Mouse (Mus musculus) embryonic facial prominence, embryonic 15.5 days (tissue): ENCODE results near the gene Tmem150c. TPM values are rescaled to one million over a fixed set of nuclear protein-coding genes. Genes with fewer than 3 reads are reported as not detected.

Source experiments
- ATAC-seq: fragments of 200-750 bp; cut with Nextera tagmentation; 2 replicates; pipeline ENCODE4 v1.8.0; 2017; ENCODE audit warnings: low read depth, moderate TSS enrichment; ENCODE audit not compliant: insufficient number of reproducible peaks, low FRiP score, low TSS enrichment
- H3K27ac ChIP-seq: fragments of 300-500 bp; sonication (generic); replicated peaks from 2 replicates; pipeline ENCODE4 v1.5.1; 2015; ENCODE audit warnings: mild to moderate bottlenecking, inconsistent platforms
- H3K27me3 ChIP-seq: fragments of 300-500 bp; sonication (generic); 2 replicates; pipeline ENCODE4 v1.6.1; 2015; ENCODE audit warnings: inconsistent platforms
- H3K36me3 ChIP-seq: fragments of 300-500 bp; sonication (generic); 2 replicates; pipeline ENCODE4 v1.6.1; 2015; ENCODE audit warnings: mild to moderate bottlenecking, inconsistent platforms
- H3K4me1 ChIP-seq: fragments of 300-500 bp; sonication (generic); 2 replicates; pipeline ENCODE4 v1.6.1; 2015; ENCODE audit warnings: inconsistent platforms
- H3K4me2 ChIP-seq: fragments of 300-500 bp; sonication (generic); replicated peaks from 2 replicates; pipeline ENCODE4 v1.6.1; 2015; ENCODE audit warnings: mild to moderate bottlenecking, inconsistent platforms
- H3K4me3 ChIP-seq: fragments of 300-500 bp; sonication (generic); replicated peaks from 2 replicates; pipeline ENCODE4 v1.5.1; 2015; ENCODE audit warnings: mild to moderate bottlenecking, inconsistent platforms
- H3K9ac ChIP-seq: fragments of 300-500 bp; sonication (generic); 2 replicates; pipeline ENCODE4 v1.6.1; 2015; ENCODE audit warnings: inconsistent platforms
- H3K9me3 ChIP-seq: fragments of 300-500 bp; sonication (generic); replicated peaks from 2 replicates; pipeline ENCODE4 v1.6.1; 2016; ENCODE audit warnings: inconsistent platforms
- WGBS: fragments of 180-500 bp; shearing (Covaris S2); methylation state at CpG from one replicate; pipeline ENCODE4 v1.1.7; 2015; 5-methylcytosine and 5-hydroxymethylcytosine counted together
- polyA plus RNA-seq: library from polyadenylated mRNA; unstranded; fragments of >200 nt; fragmentation: Nextera tagmentation; extraction: Ambion mirVana; gene quantifications from 2 replicates; pipeline ENCODE4 v1.2.1, GENCODE M21; 2015

Gene Tmem150c
- polyA plus RNA-seq, 1 experiment from 2014 or later: 6.2 TPM

GRCm38 (mm10) chr5:100123283-100123682 is 36.3 kb downstream of the Tmem150c start:
- ATAC-seq: no peak
- H3K36me3 ChIP-seq: no peaks in the 10 kb centered on the region
- no peak overlapping the region for H3K4me2 ChIP-seq
- no peak overlapping the region for H3K27ac ChIP-seq
- no peaks in the 10 kb centered on the region for H3K9me3 ChIP-seq
- no peak overlapping the region for H3K4me3 ChIP-seq
- 57% methylated on average over 7 of the region's 7 CpGs for WGBS
- H3K27me3 ChIP-seq: peaks cover 13% of the 10 kb centered on the region
- H3K9ac ChIP-seq: no peak overlapping the region
- peaks cover 7% of the 10 kb centered on the region; the same call in 1 of the 2 replicates for H3K4me1 ChIP-seq

- Histone ChIP-seq H3K36me3 (no peaks in the 10 kb centered on the region), H3K9ac (no peak overlapping the region), H3K4me3 (peak overlapping the region; percentile 14), H3K27me3 (peaks cover 13% of the 10 kb centered on the region), H3K4me2 (peak overlapping the region; percentile 31), H3K4me1 (peaks cover 7% of the 10 kb centered on the region; the same call in 1 of the 2 replicates), H3K27ac (0 out of 2 replicates have a peak overlapping the region, but pooled peaks have one; percentile 17), H3K9me3 (no peaks in the 10 kb centered on the region)
- ATAC-seq: no peak
- WGBS: 29% methylated on average over 7 of the region's 7 CpGs
Observed at GRCm38 (mm10) chr5:100121170-100121569, 38.4 kb downstream of the Tmem150c start.

GRCm38 (mm10) chr5:100120711-100121141 is 38.9 kb downstream of the Tmem150c start:
- 3% methylated on average over 20 of the region's 20 CpGs for WGBS
- ATAC-seq: peak; percentile 31; the same call in 1 of the 2 replicates
- Histone ChIP-seq H3K9me3 (no peaks in the 10 kb centered on the region), H3K36me3 (no peaks in the 10 kb centered on the region), H3K4me3 (peak overlapping the region; percentile 14), H3K4me1 (peaks cover 7% of the 10 kb centered on the region; the same call in 1 of the 2 replicates), H3K4me2 (peak overlapping the region; percentile 31), H3K27me3 (peaks cover 13% of the 10 kb centered on the region), H3K9ac (no peak overlapping the region), H3K27ac (0 out of 2 replicates have a peak overlapping the region, but pooled peaks have one; percentile 17)

GRCm38 (mm10) chr5:100119331-100119730 is 40.3 kb downstream of the Tmem150c start:
- Histone ChIP-seq H3K9ac (no peak overlapping the region), H3K27me3 (peaks cover 13% of the 10 kb centered on the region), H3K9me3 (no peaks in the 10 kb centered on the region), H3K36me3 (no peaks in the 10 kb centered on the region), H3K4me1 (peaks cover 7% of the 10 kb centered on the region; the same call in 1 of the 2 replicates), H3K4me3 (no peak overlapping the region), H3K27ac (no peak overlapping the region), H3K4me2 (no peak overlapping the region)
- 52% methylated on average over 8 of the region's 8 CpGs for WGBS
- ATAC-seq: no peak

GRCm38 (mm10) chr5:100113403-100113802 is 46.2 kb downstream of the Tmem150c start:
- no peaks in the 10 kb centered on the region for H3K27me3 ChIP-seq
- no peaks in the 10 kb centered on the region for H3K36me3 ChIP-seq
- H3K9ac ChIP-seq: no peak overlapping the region
- H3K4me3 ChIP-seq: no peak overlapping the region
- no peaks in the 10 kb centered on the region for H3K9me3 ChIP-seq
- no peak overlapping the region for H3K27ac ChIP-seq
- no peak overlapping the region for H3K4me2 ChIP-seq
- H3K4me1 ChIP-seq: peaks cover 14% of the 10 kb centered on the region; the same call in 1 of the 2 replicates
- ATAC-seq: no peak
- 61% methylated on average over 5 of the region's 5 CpGs for WGBS

GRCm38 (mm10) chr5:100110581-100110980 is 49.0 kb downstream of the Tmem150c start:
- WGBS: 43% methylated on average over 3 of the region's 3 CpGs
- Histone ChIP-seq H3K4me2 (no peak overlapping the region), H3K36me3 (no peaks in the 10 kb centered on the region), H3K9me3 (no peaks in the 10 kb centered on the region), H3K9ac (no peak overlapping the region), H3K27ac (no peak overlapping the region), H3K27me3 (no peaks in the 10 kb centered on the region), H3K4me1 (peaks cover 14% of the 10 kb centered on the region; the same call in 1 of the 2 replicates), H3K4me3 (no peak overlapping the region)
- ATAC-seq: no peak

GRCm38 (mm10) chr5:100109543-100110282 is 49.9 kb downstream of the Tmem150c start:
- H3K9ac ChIP-seq: no peak overlapping the region
- no peak overlapping the region for H3K4me3 ChIP-seq
- no peaks in the 10 kb centered on the region for H3K36me3 ChIP-seq
- 49% methylated on average over 7 of the region's 7 CpGs for WGBS
- no peak overlapping the region for H3K4me2 ChIP-seq
- peaks cover 14% of the 10 kb centered on the region; the same call in 1 of the 2 replicates for H3K4me1 ChIP-seq
- no peaks in the 10 kb centered on the region for H3K27me3 ChIP-seq
- H3K27ac ChIP-seq: no peak overlapping the region
- ATAC-seq: no peak
- no peaks in the 10 kb centered on the region for H3K9me3 ChIP-seq

- WGBS: 52% methylated on average over 9 of the region's 9 CpGs
- Histone ChIP-seq H3K27ac (no peak overlapping the region), H3K27me3 (no peaks in the 10 kb centered on the region), H3K9me3 (no peaks in the 10 kb centered on the region), H3K4me1 (peaks cover 14% of the 10 kb centered on the region; the same call in 1 of the 2 replicates), H3K4me3 (no peak overlapping the region), H3K4me2 (no peak overlapping the region), H3K9ac (no peak overlapping the region), H3K36me3 (no peaks in the 10 kb centered on the region)
- peak; percentile 64 for ATAC-seq
Observed at GRCm38 (mm10) chr5:100108866-100109265, 50.7 kb downstream of the Tmem150c start.

GRCm38 (mm10) chr5:100102395-100102794 is 57.2 kb downstream of the Tmem150c start:
- ATAC-seq: no peak
- 89% methylated on average over 1 of the region's 1 CpGs for WGBS
- Histone ChIP-seq H3K9ac (no peak overlapping the region), H3K4me2 (no peak overlapping the region), H3K4me1 (no peaks in the 10 kb centered on the region), H3K4me3 (no peak overlapping the region), H3K36me3 (no peaks in the 10 kb centered on the region), H3K27ac (no peak overlapping the region), H3K9me3 (no peaks in the 10 kb centered on the region), H3K27me3 (no peaks in the 10 kb centered on the region)

- ATAC-seq: no peak
- no peaks in the 10 kb centered on the region for H3K4me1 ChIP-seq
- no peaks in the 10 kb centered on the region for H3K36me3 ChIP-seq
- no peak overlapping the region for H3K9ac ChIP-seq
- H3K27ac ChIP-seq: no peak overlapping the region
- no peak overlapping the region for H3K4me3 ChIP-seq
- no peaks in the 10 kb centered on the region for H3K27me3 ChIP-seq
- no peaks in the 10 kb centered on the region for H3K9me3 ChIP-seq
- H3K4me2 ChIP-seq: no peak overlapping the region
- WGBS: 90% methylated on average over 4 of the region's 4 CpGs
Observed at GRCm38 (mm10) chr5:100097967-100098366, 61.6 kb downstream of the Tmem150c start.

- Histone ChIP-seq H3K4me3 (no peak overlapping the region), H3K4me1 (no peaks in the 10 kb centered on the region), H3K36me3 (no peaks in the 10 kb centered on the region), H3K9me3 (no peaks in the 10 kb centered on the region), H3K4me2 (no peak overlapping the region), H3K9ac (no peak overlapping the region), H3K27me3 (no peaks in the 10 kb centered on the region), H3K27ac (no peak overlapping the region)
- ATAC-seq: no peak
- WGBS: 44% methylated on average over 5 of the region's 5 CpGs
Observed at GRCm38 (mm10) chr5:100096955-100097354, 62.7 kb downstream of the Tmem150c start.
